Mouse (Mus musculus) left cerebral cortex, adult 9 months (tissue): Measurements from ENCODE around the gene Npb.

Experiments used
- DNase-seq, 2 experiments: peaks; one replicate each; pipeline ENCODE4 v3.0.0; 2022; ENCODE audit warnings: low spot score in 2 of 2

Gene Npb

GRCm38 (mm10) chr11:120615167-120615566 is 6.9 kb downstream of the Npb start:
- no peak for DNase-seq

DNA sequence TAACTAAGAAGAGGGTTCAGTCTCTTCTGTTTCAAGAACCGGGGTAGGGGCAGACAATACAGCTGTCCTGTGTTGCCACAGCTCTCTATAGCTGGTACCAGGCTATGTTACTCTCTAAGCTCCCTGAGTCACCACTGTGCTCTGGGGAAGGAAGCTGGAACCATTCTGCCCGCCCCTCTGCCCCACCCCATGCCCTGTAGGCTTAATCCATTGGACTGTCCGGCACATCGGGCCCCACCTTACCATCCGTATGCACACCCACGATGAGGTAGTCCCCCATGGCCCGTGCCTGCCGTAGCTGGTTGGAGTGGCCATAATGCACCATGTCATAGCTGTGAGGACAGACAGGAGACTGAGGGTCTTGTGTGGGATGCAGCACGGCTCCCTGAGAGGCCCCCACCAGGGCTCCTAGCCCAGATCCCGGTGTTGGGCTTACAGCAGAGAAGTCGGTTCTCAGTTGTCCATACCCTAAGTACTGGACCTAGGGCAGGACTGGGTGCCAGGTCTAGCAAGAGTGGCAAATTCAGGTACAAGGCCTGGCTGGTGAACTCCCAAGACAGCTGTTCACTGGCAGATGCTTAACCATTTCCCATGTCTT is 7.4 kb downstream of the Npb start:
- DNase-seq = no peak

DNA sequence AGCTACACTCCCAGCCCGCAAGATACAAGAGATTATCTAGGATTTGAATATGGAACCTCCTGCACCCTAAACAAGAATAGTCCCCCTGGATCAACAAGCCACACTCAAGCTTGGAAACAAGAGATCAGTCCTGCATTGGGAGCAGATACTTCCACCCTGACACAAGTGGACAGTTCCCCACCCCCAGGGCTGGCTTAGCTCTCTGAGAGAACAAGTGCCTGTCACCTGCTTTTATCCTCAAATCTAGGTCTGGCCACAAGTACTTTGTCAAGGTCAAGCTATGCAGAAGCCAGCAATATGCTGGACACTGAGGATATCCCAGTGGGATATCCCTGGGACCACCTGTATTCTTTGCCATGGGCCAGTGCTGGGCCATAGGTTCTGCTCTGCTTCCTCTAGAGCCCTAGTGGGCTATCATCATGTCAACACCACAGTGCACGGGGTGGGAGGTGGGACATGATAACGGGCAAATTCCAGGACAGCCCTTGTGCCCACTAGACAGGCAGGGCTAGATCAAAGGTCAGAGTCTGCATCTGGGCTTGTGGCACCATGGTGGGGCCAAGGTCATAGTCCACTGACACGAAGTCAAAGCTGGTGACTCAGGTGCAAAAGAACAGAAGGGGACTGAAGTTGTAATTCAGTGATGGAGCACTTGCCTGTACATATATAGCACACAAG is 8.5 kb downstream of the Npb start:
- DNase-seq = no peak

GRCm38 (mm10) chr11:120617519-120618112 is 9.3 kb downstream of the Npb start, which contains the start of gene Pcyt2:
TSS of gene Pcyt2 (minus strand) at chr11:120617936.
- DNase-seq = peak; percentile 76 to 90

DNA sequence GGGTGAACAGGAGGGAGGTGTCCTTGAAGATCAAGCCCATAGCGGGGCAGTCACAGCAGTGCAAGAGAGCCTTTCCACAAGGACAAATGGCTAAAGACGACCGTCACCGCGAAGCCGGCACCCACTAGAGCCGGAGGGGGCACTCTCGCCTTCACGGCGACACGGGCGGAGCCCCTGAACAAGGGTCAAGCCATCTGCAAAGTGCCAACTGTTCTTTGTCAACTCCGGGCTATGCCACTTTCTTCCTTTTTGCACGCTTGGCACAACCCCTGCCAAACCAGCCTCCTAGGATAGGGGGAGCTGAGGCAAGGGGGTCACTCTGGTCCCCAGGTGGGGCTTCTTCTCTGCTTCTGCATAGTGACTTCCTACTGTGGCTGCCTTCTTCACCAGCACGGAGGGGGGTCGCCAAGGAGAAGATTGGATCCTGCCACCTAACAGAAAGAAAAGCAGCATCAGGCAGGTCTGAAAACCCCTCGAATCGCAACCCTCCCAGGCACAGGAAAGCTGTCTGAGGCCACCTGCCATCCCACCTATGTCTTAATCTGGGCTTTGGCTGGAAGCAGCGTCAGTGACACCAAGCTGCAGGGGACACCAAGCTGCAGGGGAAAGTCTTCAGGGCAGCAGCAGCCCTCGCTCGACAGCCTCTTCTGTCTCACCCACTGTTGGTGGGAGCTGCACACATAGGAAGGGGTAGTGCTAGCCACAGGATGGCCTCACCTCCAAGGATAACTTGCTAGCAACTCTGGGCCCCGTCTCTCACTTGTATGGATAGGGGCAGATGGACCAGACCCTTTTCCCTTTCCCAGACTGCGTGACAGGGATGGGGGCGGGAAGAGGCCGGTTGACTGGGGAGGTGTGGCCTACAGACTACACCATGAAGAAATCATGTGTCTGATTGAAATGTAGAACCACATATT is 10.6 kb downstream of the Npb start:
- DNase-seq = no peak

DNA sequence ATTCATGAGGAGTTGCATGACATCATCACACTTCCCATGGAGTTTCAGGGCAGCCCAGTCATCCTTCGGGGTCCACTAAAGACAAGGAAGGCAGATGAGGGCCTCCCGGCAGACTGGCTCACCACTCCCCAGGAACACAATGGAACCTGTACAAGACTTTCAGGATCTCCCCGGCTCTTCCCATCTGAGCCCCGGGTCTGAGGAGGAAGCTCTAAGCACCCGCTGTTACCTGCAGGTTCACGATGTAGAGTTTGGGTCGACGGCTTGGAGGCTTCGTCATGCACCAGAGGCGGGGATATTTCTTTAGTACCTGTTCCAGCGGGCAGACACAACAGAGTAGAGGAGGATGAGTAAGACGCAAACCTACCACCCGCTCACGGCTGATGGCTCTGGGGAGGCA is 11.9 kb downstream of the Npb start:
- DNase-seq = no peak

DNA sequence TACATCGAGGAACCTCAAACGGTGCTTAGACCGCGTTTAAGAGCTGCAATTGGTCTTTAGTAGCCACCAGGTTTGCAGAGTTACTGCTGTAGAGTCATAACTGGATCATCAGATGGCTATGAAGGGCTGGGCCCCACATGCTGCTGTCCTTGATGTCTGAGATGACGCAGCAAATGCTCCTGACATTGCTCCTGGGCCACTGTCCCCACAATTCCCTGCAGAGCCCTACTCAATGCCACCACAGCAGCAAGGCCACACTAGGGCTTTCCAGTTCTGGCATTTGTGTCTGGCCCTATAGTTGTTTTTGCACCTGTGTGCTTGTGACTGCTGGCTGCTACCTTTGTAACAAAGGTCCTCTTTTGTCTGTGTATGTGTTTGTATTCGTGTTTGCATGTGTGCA is 14.5 kb downstream of the Npb start:
- DNase-seq = no peak

GRCm38 (mm10) chr11:120623961-120624679 is 15.8 kb downstream of the Npb start:
- DNase-seq = peak in 1 of 2 experiments; percentile 65

DNA sequence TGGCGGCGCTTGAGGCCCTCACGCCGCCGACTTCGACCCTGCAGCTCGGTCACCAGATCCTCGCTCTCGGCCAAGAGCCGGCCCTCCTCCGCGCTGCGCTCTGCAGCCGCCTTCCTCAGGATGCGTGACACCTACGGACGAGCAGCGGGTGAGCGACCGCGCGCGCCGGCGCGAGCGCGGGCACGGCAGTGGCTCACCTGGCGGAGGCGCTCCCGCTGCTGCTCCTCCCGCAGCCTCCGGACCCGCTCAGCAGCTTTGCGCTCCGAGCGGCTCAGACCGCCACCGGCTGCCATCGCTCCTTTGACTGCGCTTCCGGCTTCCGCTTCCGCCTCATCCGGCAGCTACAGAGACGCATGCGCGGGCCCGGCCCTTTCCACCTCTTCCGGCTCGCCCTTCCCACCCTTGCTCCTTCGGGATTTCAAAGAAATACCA is 16.4 kb downstream of the Npb start:
- peak in 1 of 2 experiments; percentile 84 for DNase-seq

GRCm38 (mm10) chr11:120625152-120625775 is 17.0 kb downstream of the Npb start, which contains the start of gene Sirt7:
TSS of gene Sirt7 (minus strand) at chr11:120625240.
- DNase-seq = no peak

DNA sequence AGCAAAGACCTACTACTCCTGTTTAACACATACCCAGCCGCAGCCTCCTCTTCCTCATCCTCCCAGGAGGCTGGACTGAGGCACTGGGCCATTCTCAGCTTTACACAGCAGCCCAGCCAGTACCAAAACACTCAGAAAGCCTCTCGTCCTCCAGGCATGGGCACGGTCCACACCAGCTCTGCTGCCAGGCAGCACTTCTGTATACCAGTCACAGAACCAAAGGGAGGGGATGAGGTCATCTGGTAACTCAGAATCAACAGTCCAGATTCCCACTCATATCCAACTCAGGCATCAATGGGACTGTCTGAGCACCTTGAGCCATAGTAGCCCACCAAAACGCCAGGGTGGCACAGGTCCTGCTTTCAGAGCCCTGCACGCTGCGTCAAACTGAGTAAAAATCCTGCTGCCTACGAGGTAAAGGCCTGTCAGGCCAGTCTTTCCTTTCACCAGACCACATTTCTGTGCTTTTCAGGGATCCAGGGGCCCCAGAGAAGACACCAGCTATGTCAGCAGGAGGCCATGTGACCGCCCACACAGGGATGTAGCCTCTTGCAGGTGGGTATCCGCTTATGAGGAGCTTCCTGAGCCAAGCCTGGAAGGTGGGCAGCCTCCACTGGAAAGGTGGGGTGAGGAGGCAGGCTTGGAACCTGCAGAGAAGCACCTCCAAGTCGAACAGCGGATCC is 18.6 kb downstream of the Npb start:
- DNase-seq = no peak

GRCm38 (mm10) chr11:120627468-120628300 is 19.4 kb downstream of the Npb start:
- no peak for DNase-seq

- DNase-seq = no peak
These were observed 20.5 kb downstream of the Npb start for GRCm38 (mm10) chr11:120628601-120629340.

DNA sequence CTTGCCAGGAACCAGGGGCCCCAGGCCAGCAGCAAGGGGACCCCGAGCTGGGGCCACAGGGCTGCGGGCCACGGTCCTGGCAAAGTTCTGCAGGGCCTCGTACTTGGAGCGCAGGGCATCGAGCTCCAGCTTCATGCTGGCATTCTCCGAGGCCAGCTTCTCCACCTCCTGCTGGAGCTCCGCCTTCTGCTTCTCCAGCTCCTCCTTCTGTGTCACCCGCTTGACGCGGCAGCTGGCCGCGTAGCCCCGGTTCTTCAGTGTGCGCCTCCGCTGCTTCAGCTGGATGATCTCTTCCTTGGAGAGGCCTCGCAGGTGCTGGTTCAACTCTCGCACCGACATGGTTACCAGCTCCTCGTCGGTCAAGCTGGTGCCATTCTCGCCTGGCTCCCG is 21.1 kb downstream of the Npb start:
- DNase-seq = no peak

- DNase-seq = no peak
These were observed 21.6 kb downstream of the Npb start for GRCm38 (mm10) chr11:120629911-120630310.

- no peak for DNase-seq
These were observed 22.2 kb downstream of the Npb start for GRCm38 (mm10) chr11:120630401-120630871.

DNA sequence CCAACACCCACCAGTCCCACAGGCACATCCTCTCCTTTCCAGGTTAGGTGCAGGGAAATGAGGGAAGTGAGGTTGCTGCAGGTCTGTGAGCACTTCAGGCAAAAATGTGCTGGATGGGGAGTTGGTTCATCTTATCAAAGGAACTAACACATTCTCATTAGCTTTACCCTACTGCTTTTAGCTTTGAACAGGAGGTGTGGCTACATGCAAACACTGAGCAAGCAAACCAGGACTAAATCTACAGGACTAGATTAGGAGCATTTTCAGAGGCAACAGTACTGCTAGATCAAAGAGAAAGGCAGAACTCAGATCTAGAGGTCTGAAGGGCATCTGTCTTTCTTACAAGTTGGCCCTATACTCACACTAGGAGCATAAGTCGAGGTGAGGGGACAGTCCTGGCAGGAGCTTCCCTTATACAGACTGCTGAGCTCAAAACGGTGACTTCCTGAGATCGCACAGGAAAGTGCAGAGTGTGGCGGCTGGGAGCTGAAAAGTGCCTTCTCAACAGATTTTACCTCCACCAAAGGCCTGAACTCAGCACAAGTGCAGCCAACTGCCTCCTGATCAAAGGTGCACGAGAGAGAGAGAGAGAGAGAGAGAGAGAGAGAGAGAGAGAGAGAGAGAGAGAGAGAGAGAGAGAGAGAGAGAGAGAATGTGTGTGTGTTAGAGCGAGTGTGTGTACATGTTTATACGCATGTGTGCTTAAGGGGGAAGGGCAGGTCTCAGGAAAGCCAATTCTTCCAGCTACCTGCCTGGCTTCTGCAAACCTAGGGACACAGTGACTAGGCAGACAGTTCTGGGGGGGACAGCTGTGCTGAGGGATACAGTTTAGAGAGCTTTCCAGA is 22.8 kb downstream of the Npb start:
- peak in 1 of 2 experiments; percentile 5 for DNase-seq
